Mouse (Mus musculus) thymus, adult 2 months (tissue): ENCODE data around the gene Fam210b.

Experiments used
- CTCF ChIP-seq: fragments of 200-500 bp; IDR thresholded peaks from 2 replicates; pipeline ENCODE4 v1.5.1; 2012; ENCODE audit warnings: mild to moderate bottlenecking, control low read depth, low read length, moderate library complexity, borderline replicate concordance; ENCODE audit not compliant: control insufficient read depth, poor library complexity, insufficient read depth; ENCODE audit errors: extremely low read depth
- POLR2A ChIP-seq: fragments of 200-500 bp; IDR thresholded peaks from 2 replicates; pipeline ENCODE4 v1.6.1; 2012; ENCODE audit warnings: mild to moderate bottlenecking, low read length, control low read depth, moderate library complexity; ENCODE audit not compliant: control insufficient read depth, poor library complexity, insufficient read depth; ENCODE audit errors: extremely low read depth

GRCm38 (mm10) chr2:172306544-172306943 is 38.8 kb upstream of the Fam210b start:
- TF ChIP-seq POLR2A (no peak), CTCF (no peak)
